Mouse (Mus musculus) lung, adult 2 months (tissue): ENCODE results near the gene Gucy2d. TPM values are rescaled to one million over a fixed set of nuclear protein-coding genes. Genes with fewer than 3 reads are reported as not detected.

Source experiments
- DNase-seq: peaks from one replicate; pipeline ENCODE4 v3.0.0; 2022
- H3K4me1 ChIP-seq: fragments of 200-500 bp; 2 replicates; pipeline ENCODE4 v1.6.1; 2011; ENCODE audit warnings: low read length; ENCODE audit not compliant: control insufficient read depth, insufficient read depth
- H3K4me3 ChIP-seq: fragments of 200-500 bp; replicated peaks from 2 replicates; pipeline ENCODE3; 2011; ENCODE audit warnings: low read depth, mild to moderate bottlenecking, control low read depth, low read length; ENCODE audit errors: extremely low read depth
- CTCF ChIP-seq: fragments of 200-500 bp; IDR thresholded peaks from 2 replicates; pipeline ENCODE4 v1.5.1; 2011; ENCODE audit warnings: mild to moderate bottlenecking, low read length, control low read depth; ENCODE audit not compliant: insufficient read depth
- POLR2A ChIP-seq: fragments of 200-500 bp; IDR thresholded peaks from 2 replicates; pipeline ENCODE4 v1.6.1; 2011; ENCODE audit warnings: low read depth, mild to moderate bottlenecking, control low read depth, low read length, borderline replicate concordance; ENCODE audit errors: extremely low read depth
- WGBS: fragments of 180-500 bp; shearing (Covaris S2); methylation state at CpG from one replicate; pipeline ENCODE4 v1.1.7; 2018; 5-methylcytosine and 5-hydroxymethylcytosine counted together
- polyA plus RNA-seq: library from polyadenylated mRNA; depleted of rRNA; stranded (reverse); fragments of >200 nt; gene quantifications from 2 replicates; pipeline ENCODE4 v1.2.3, GENCODE M21; 2012

Gucy2d gene
- polyA plus RNA-seq, 1 experiment, result 0.04 TPM

DNA sequence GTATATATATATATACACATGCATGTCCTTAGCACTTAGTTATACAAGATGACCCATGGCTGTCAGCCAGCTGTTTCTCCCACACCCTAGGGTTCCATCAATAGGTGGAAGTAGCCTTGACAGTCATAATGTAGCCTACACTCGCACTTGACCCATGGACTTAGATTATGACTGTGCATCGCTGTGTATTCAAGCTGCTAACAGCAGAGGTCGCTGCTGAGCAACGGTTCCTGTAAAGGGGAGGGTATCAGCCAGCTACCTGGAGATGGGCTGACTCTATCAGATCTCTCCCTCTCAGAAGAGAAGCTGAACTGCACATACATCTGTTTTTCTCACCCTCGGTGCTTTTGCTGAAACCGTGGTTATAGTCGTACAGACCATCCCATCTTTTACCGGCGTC lies 2.6 kb upstream of the Gucy2d start:
- no peak overlapping the region for H3K4me3 ChIP-seq
- DNase-seq, result peak; percentile 26
- TF ChIP-seq POLR2A (no peak), CTCF (peak; percentile 62)
- H3K4me1 ChIP-seq, result no peaks in the 10 kb centered on the region
- 28% methylated on average over 9 of the region's 9 CpGs for WGBS

DNA sequence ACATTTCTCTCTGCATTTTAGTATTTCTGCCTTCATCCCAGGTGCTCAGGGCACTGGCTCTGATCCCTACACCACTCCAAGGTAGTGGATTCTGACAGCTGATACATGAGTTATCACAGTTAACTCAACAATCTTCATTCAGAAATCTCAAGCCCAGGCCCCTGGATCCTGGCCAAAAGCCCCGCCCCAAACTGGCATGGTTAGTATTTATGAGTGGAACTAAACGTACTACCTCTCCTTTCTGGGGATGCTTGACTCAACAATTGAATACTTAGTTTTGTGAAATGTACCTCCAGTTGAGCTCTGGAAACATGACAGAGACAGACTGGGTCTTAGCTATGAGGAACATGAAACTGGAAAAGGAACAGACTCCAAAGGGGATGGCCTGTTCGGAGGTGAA lies 6.7 kb downstream of the Gucy2d start:
- Histone ChIP-seq H3K4me1 (no peaks in the 10 kb centered on the region), H3K4me3 (no peak overlapping the region)
- TF ChIP-seq CTCF (no peak), POLR2A (no peak)
- WGBS, result 53% methylated on average over 3 of the region's 3 CpGs
- no peak for DNase-seq

DNA sequence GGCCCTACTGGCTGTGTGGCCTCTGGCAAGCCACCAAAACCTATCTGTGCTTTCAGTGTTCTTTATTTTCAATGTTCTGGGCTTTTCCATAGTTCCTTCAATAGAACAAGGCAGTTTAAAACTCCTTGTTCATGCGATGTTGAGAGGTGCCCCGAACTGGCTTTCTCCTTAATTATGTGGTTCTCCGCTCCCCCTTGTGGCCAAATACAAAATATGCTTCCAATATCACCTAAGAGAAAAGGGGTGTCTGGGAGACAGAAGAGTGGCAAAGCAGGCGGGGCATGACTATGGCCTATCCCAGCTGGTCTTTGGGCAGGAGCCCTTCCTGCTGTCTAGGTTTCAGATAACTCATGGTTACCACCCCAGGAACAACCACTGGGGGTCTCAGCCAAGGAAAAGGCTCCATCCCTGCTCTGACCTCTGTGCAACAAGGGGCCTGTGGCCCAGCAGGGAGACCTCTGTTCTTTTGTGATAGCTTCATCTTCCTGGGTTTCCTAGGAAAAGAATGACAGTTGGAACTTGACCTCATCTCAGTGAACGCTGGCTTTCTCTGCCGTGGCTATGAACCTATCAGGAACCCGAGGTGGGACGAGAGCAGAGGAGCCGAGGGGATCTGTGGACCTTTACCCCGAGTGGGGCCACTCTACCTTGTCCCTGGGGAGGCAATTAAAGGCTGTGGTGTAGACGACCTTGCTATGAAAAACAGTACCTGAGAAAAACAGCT lies 7.5 kb downstream of the Gucy2d start:
- H3K4me3 ChIP-seq, result no peak overlapping the region
- no peak for TF ChIP-seq CTCF
- no peak for TF ChIP-seq POLR2A
- WGBS, result 60% methylated on average over 11 of the region's 11 CpGs
- no peaks in the 10 kb centered on the region for H3K4me1 ChIP-seq
- DNase-seq, result no peak

DNA sequence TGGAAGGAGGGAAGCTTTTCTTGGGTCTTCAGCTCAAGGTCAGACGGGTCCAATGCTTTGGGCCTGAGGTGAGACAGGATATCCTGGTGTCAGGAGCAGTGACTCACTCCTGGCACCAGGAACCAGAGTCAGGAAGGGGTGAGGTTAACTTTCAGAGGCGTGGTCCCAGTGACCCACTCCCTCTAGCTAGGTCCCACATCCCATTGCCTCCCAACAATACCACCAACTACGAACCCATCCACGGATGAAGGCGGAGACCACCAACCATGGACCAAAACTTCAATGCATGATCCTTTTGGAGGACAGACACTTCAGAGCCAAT lies 8.1 kb downstream of the Gucy2d start:
- TF ChIP-seq POLR2A (no peak), CTCF (no peak)
- DNase-seq, result no peak
- 75% methylated on average over 5 of the region's 5 CpGs for WGBS
- Histone ChIP-seq H3K4me3 (no peak overlapping the region), H3K4me1 (no peaks in the 10 kb centered on the region)

DNA sequence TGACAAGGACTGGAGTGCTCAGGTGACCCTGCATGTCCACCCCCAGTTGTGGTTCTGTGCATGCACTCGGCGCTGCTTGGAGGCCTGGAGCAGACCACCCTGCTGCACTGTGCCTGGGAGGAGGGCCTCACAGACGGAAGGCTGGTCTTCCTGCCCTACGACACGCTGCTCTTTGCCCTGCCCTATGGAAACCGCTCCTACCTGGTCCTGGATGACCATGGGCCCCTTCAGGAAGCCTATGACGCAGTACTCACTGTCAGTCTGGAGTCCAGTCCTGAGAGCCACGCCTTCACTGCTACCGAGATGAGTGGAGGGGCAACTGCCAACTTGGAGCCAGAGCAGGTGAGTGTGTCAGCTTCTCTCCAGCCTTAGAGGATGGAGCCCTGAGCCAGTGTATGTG lies 9.5 kb downstream of the Gucy2d start:
- WGBS, result 79% methylated on average over 9 of the region's 9 CpGs
- DNase-seq, result no peak
- Histone ChIP-seq H3K4me1 (no peaks in the 10 kb centered on the region), H3K4me3 (no peak overlapping the region)
- TF ChIP-seq POLR2A (no peak), CTCF (no peak)

DNA sequence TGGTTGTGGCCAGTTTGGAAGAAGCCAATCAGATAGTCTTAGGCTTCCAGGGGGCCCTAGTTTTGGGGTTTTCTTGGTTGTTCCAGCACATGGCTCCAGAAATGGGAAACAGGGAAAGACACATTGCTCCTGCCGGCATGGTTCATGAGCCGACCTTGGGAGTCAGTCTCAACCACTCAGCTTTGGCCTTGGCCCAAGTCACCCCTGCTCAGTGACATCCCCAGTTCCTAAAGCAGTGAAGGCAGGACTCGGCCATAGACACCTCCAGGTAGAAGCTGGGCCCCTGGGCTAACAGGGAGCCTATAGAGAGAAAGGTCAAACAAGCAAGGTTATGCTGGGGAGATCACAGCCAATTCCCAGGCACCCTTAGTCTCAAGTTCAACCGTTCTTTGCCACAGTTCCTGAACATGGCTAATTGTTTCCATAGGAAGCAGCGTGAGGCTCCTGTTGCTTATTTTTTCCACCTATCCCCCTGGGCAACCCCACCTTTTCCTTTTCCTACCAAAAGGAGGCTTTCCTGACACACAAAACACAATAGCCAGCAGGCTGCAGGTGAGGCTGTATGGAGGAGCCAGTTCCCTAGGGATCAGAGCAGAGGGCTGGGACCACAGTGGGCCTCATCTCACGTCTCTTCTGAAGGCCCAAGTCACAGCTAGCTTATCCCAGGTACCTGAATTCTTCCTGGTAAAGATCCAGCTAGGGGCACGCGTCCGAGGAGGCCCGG lies 14.3 kb downstream of the Gucy2d start:
- Histone ChIP-seq H3K4me3 (no peak overlapping the region), H3K4me1 (no peaks in the 10 kb centered on the region)
- DNase-seq, result no peak
- 75% methylated on average over 10 of the region's 10 CpGs for WGBS
- TF ChIP-seq POLR2A, result no peak
- TF ChIP-seq CTCF, result no peak

DNA sequence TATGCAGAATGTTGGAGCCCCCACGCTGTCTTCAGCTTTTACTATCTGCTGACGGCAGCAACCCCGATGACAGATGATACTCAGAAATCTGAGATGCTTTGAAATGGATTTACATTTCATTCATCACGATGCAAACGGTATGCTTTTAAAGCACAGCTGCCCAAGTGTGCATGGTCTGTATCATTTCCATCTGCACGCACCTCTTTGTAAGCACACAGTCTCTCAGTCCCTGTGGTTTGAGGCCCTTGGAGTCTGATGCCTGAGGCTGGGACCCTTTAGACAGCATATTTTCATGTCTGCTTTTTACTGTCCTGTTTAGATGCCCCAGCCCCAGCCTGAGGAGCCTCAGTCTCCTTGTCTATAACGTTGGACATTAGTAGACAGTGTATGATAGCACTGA lies 20.1 kb downstream of the Gucy2d start:
- TF ChIP-seq CTCF (no peak), POLR2A (no peak)
- Histone ChIP-seq H3K4me1 (no peaks in the 10 kb centered on the region), H3K4me3 (no peak overlapping the region)
- WGBS, result 53% methylated on average over 7 of the region's 7 CpGs
- DNase-seq, result no peak

DNA sequence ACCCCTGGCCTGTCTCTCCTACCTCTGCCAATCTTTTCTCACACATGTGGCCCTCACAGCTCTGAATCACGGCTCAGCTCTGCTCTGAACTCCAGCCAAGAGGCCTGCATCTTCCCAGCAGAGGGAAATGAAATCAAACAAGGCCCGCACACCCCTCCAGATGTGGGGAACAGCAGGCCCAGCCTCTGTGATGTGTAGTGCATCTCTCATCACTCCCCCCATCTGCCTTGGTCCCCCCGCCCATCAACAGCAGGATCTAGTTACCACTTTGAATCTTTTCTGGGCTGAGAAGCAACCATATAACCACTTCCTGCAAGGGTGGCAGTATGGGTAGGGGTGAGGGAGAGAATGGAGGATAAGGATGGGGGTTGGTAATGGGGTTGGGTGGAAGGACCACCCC lies 28.9 kb downstream of the Gucy2d start:
- Histone ChIP-seq H3K4me1 (no peaks in the 10 kb centered on the region), H3K4me3 (no peak overlapping the region)
- WGBS, result 60% methylated on average over 3 of the region's 3 CpGs
- DNase-seq, result no peak
- TF ChIP-seq CTCF, result no peak
- no peak for TF ChIP-seq POLR2A

DNA sequence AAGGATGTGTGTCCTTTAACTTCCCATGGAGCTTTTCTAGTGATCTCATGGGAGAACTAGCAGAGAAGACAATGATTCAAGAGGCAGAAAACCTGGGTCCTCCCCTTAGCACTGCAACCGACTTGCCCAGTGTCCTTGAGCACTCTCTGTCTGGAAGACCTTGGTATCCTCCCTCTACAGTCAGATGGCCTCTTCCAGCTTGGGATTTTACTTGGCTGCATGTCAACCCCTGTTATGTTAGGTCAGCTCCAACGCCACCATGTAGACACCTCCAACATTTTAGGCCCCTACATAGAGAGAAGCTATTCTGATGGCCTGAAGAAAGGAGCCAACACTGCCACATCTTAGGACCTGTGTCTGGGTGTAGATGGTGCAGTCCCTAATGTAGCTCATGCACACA lies 32.3 kb downstream of the Gucy2d start:
- 84% methylated on average over 2 of the region's 2 CpGs for WGBS
- no peak for DNase-seq
- no peaks in the 10 kb centered on the region for H3K4me1 ChIP-seq
- no peak overlapping the region for H3K4me3 ChIP-seq
- TF ChIP-seq CTCF, result no peak
- no peak for TF ChIP-seq POLR2A

DNA sequence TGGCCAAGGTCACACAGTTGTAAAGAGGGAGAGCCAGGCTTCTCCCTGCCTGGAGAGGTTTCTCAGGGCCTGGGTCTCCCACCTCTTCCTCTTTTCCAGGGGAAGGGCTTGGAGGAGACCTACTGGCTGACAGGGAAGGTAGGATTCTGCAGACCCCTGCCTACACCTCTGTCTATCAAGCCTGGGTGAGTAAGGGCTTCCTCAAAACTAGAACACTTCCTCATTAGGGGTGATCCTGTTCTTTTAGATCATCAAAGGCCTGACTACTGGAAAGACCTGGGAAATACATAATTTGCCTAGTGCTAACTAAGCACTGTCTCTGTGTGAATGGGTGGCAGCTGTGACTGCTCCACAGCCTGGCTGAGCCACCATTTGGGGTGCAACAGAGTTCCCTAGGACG lies 34.3 kb downstream of the Gucy2d start:
- Histone ChIP-seq H3K4me1 (no peaks in the 10 kb centered on the region), H3K4me3 (no peak overlapping the region)
- no peak for DNase-seq
- no peak for TF ChIP-seq POLR2A
- no peak for TF ChIP-seq CTCF
- 75% methylated on average over 1 of the region's 1 CpGs for WGBS
